Mouse (Mus musculus) CH12.LX (cell line): ENCODE measurements around the gene Ntm. TPM values are rescaled to one million over a fixed set of nuclear protein-coding genes. Genes with fewer than 3 reads are reported as not detected.

Experiments
- DNase-seq: peaks from one replicate; pipeline ENCODE4 v3.0.0-alpha.2; 2013; ENCODE audit errors: extremely low read depth
- H3K27ac ChIP-seq: 2 replicates; pipeline ENCODE4 v1.5.1; 2012; ENCODE audit warnings: low read depth, mild to moderate bottlenecking, control low read depth, moderate library complexity; ENCODE audit not compliant: insufficient read depth
- H3K27me3 ChIP-seq: replicated peaks from 2 replicates; pipeline ENCODE3; 2012; ENCODE audit warnings: inconsistent platforms
- H3K36me3 ChIP-seq, 2 experiments: replicated peaks in 1 of 2; 2 replicates each; pipeline versions ENCODE3 to v1.6.1; 2012; ENCODE audit warnings: inconsistent platforms in 1 of 2, low read length in 1 of 2, mild to moderate bottlenecking in 1 of 2, mixed read lengths in 1 of 2, moderate library complexity in 1 of 2; ENCODE audit not compliant: control insufficient read depth in 1 of 2, insufficient read depth in 1 of 2
- H3K4me1 ChIP-seq, 2 experiments: 2 replicates each; pipeline ENCODE4 v1.6.1; 2012; ENCODE audit warnings: inconsistent platforms in 1 of 2, moderate library complexity in 1 of 2; ENCODE audit not compliant: insufficient read depth in 2 of 2, control insufficient read depth in 1 of 2
- H3K4me2 ChIP-seq: 2 replicates; pipeline ENCODE4 v1.6.1; 2012; ENCODE audit warnings: low read depth, mild to moderate bottlenecking, control low read depth; ENCODE audit not compliant: poor library complexity, insufficient read depth, severe bottlenecking
- H3K4me3 ChIP-seq, 3 experiments: fragments of 150-350 bp in 1 of 3; sonication (generic) in 1 of 3; replicated peaks in 1 of 3; 2 replicates each; pipeline versions ENCODE3 to v1.5.1; 2011 to 2012; ENCODE audit warnings: low read depth in 2 of 3, low read length in 2 of 3, mild to moderate bottlenecking in 2 of 3, moderate library complexity in 2 of 3, control low read depth in 1 of 3, improper control_type of control experiment in 1 of 3, inconsistent platforms in 1 of 3, mixed read lengths in 1 of 3; ENCODE audit not compliant: poor library complexity in 1 of 3
- H3K79me2 ChIP-seq: replicated peaks from 2 replicates; pipeline ENCODE4 v1.6.1; 2012; ENCODE audit warnings: mild to moderate bottlenecking, moderate library complexity; ENCODE audit not compliant: control insufficient read depth, poor library complexity, insufficient read depth, severe bottlenecking; ENCODE audit errors: extremely low read depth
- H3K9ac ChIP-seq: 2 replicates; pipeline ENCODE4 v1.6.1; 2012; ENCODE audit warnings: low read depth, mild to moderate bottlenecking, control low read depth, moderate library complexity; ENCODE audit not compliant: insufficient read depth
- H3K9me3 ChIP-seq: replicated peaks from 2 replicates; pipeline ENCODE3; 2012; ENCODE audit warnings: low read length, inconsistent platforms, mixed read lengths
- BHLHE40 ChIP-seq: IDR thresholded peaks from 2 replicates; pipeline ENCODE4 v1.6.1; 2011; ENCODE audit warnings: mild to moderate bottlenecking, low read depth, low read length, improper control_type of control experiment
- CHD1 ChIP-seq: IDR thresholded peaks from 2 replicates; pipeline ENCODE4 v1.6.1; 2012; ENCODE audit warnings: low read depth, low read length, improper control_type of control experiment, inconsistent platforms
- CHD2 ChIP-seq: IDR thresholded peaks from 2 replicates; pipeline ENCODE4 v1.6.1; 2011; ENCODE audit warnings: low read length, improper control_type of control experiment
- CTCF ChIP-seq, 2 experiments: IDR thresholded peaks in 1 of 2; conservative IDR thresholded peaks in 1 of 2; 2 replicates each; pipeline ENCODE4 v1.5.1; 2011 to 2012; ENCODE audit warnings: low read depth in 2 of 2, low read length in 2 of 2, improper control_type of control experiment in 1 of 2, inconsistent platforms in 1 of 2, mild to moderate bottlenecking in 1 of 2, moderate library complexity in 1 of 2
- ELF1 ChIP-seq: IDR thresholded peaks from 2 replicates; pipeline ENCODE4 v1.6.1; 2014; ENCODE audit warnings: low read depth, mild to moderate bottlenecking, inconsistent platforms, low read length, improper control_type of control experiment
- ETS1 ChIP-seq: conservative IDR thresholded peaks from 2 replicates; pipeline ENCODE4 v1.6.1; 2012; ENCODE audit warnings: low read depth, mild to moderate bottlenecking, inconsistent platforms, low read length, improper control_type of control experiment, moderate library complexity
- HCFC1 ChIP-seq: IDR thresholded peaks from 2 replicates; pipeline ENCODE4 v1.6.1; 2012; ENCODE audit warnings: low read depth, mild to moderate bottlenecking, inconsistent platforms, low read length, improper control_type of control experiment
- IRF4 ChIP-seq: IDR thresholded peaks from 2 replicates; pipeline ENCODE4 v1.6.1; 2014; ENCODE audit warnings: low read depth, mild to moderate bottlenecking, inconsistent platforms, low read length, improper control_type of control experiment
- KAT2A ChIP-seq: IDR thresholded peaks from 2 replicates; pipeline ENCODE4 v1.6.1; 2012; ENCODE audit warnings: low read length, improper control_type of control experiment, inconsistent platforms; ENCODE audit not compliant: insufficient replicate concordance
- MAFK ChIP-seq: IDR thresholded peaks from 2 replicates; pipeline ENCODE4 v1.6.1; 2011; ENCODE audit warnings: low read length, improper control_type of control experiment; ENCODE audit not compliant: insufficient replicate concordance
- MAZ ChIP-seq: IDR thresholded peaks from 2 replicates; pipeline ENCODE4 v1.6.1; 2012; ENCODE audit warnings: low read depth, mild to moderate bottlenecking, inconsistent platforms, low read length, improper control_type of control experiment, moderate library complexity
- MEF2A ChIP-seq: IDR thresholded peaks from 2 replicates; pipeline ENCODE4 v1.6.1; 2014; ENCODE audit warnings: low read depth, mild to moderate bottlenecking, inconsistent platforms, low read length, improper control_type of control experiment, borderline replicate concordance
- POLR2A ChIP-seq: IDR thresholded peaks from 2 replicates; pipeline ENCODE4 v1.6.1; 2011; ENCODE audit warnings: low read depth, mild to moderate bottlenecking, improper control_type of control experiment, low read length
- POLR2AphosphoS2 ChIP-seq: IDR thresholded peaks from 2 replicates; pipeline ENCODE4 v1.6.1; 2011; ENCODE audit warnings: low read depth, low read length, improper control_type of control experiment
- RAD21 ChIP-seq: IDR thresholded peaks from 2 replicates; pipeline ENCODE4 v1.6.1; 2011; ENCODE audit warnings: low read depth, mild to moderate bottlenecking, low read length, improper control_type of control experiment, moderate library complexity
- SIN3A ChIP-seq: IDR thresholded peaks from 2 replicates; pipeline ENCODE4 v1.6.1; 2012; ENCODE audit warnings: low read length, improper control_type of control experiment, inconsistent platforms
- SMC3 ChIP-seq: IDR thresholded peaks from 2 replicates; pipeline ENCODE4 v1.6.1; 2011; ENCODE audit warnings: low read depth, low read length, improper control_type of control experiment
- USF1 ChIP-seq: IDR thresholded peaks from 2 replicates; pipeline ENCODE4 v1.6.1; 2014; ENCODE audit warnings: low read depth, mild to moderate bottlenecking, inconsistent platforms, low read length, improper control_type of control experiment
- ZKSCAN1 ChIP-seq: IDR thresholded peaks from 2 replicates; pipeline ENCODE4 v1.6.1; 2012; ENCODE audit warnings: low read depth, inconsistent platforms, low read length, improper control_type of control experiment, borderline replicate concordance
- ZMIZ1 ChIP-seq: IDR thresholded peaks from 2 replicates; pipeline ENCODE4 v1.6.1; 2012; ENCODE audit warnings: low read depth, mild to moderate bottlenecking, inconsistent platforms, low read length, improper control_type of control experiment
- ZNF384 ChIP-seq: IDR thresholded peaks from 2 replicates; pipeline ENCODE4 v1.6.1; 2012; ENCODE audit warnings: low read depth, low read length, improper control_type of control experiment, inconsistent platforms
- dilution Hi-C: fragments of 300-500 bp; cut with MboI; formaldehyde crosslinking; loops from 2 replicates; pipeline ENCODE4 v1.14.3; 2020; ENCODE audit warnings: low sequenced_read_pairs; ENCODE audit not compliant: extremely low pct_unique_long_range_greater_than_20kb, extremely low pct_ligation_motif_present
- in situ Hi-C: fragments of 300-500 bp; cut with MboI; formaldehyde crosslinking; loops from 3 replicates; pipeline ENCODE4 v1.14.3; 2019; ENCODE audit warnings: low sequenced_read_pairs, low pct_ligation_motif_present, low pct_unique_long_range_greater_than_20kb, mixed read lengths
- polyA plus RNA-seq: library from polyadenylated mRNA; unstranded; fragments of >175 nt; gene quantifications from 2 replicates; pipeline ENCODE4 v1.2.1, GENCODE M21; 2012; ENCODE audit warnings: low read depth; ENCODE audit not compliant: insufficient read length
- total RNA-seq, 2 experiments: library from RNA; depleted of rRNA; stranded (reverse); fragments of 300-350 nt in 1 of 2; fragments of >200 nt in 1 of 2; gene quantifications; 2 replicates each; pipeline ENCODE4 v1.2.3; 2012 to 2014

The Ntm gene
- total and polyA plus RNA-seq, 3 experiments, result not detected

DNA sequence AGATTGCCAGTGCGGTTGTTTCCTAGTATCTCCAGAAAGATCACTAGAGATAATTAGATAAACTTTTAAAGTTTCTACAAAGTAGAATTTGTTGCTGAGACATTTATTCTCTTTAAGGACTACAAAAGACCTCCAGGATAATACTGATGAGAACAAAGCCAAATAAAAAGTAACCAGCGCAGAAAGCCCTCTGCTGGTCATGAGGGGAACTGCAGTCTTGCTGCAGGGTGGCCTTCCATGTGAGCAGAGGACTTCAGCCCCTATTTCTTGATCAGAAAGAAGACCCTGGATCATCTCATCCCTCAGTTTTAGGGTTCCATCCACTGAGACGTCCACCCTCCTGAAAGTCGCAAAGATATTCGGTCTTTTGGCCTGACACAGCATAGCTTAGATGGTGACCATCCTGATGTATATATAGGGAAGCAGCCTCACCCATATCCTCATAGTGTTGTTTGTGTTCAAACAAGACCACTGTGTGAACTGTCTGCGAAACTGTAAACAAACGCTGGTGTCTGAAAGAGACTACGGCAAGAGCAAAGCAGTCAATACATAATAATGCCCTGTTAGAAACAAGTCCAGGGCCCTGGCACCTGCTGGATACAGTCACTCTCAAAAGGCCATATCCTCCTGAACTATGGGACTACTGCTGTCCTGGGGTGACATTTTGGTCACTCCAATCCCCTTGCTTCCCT is 553.6 kb downstream of the Ntm start:
- Histone ChIP-seq H3K9ac (no peak overlapping the region), H3K4me3 (no peak overlapping the region), H3K27me3 (no peaks in the 10 kb centered on the region), H3K9me3 (peaks cover 70% of the 10 kb centered on the region), H3K27ac (no peak overlapping the region), H3K36me3 (no peaks in the 10 kb centered on the region), H3K79me2 (no peaks in the 10 kb centered on the region), H3K4me1 (no peaks in the 10 kb centered on the region), H3K4me2 (no peak overlapping the region)
- dilution Hi-C loops (no loop called here), in situ Hi-C loops (no loop called here)
- TF ChIP-seq ETS1, result no peak
- TF ChIP-seq BHLHE40, result no peak
- no peak for TF ChIP-seq IRF4
- no peak for TF ChIP-seq SMC3
- peak; percentile 32 to 44; a peak in 2 of 4 replicates for TF ChIP-seq CTCF (conservative IDR thresholded peaks at IDR 0.05 in 1 of 2, IDR thresholded peaks at IDR 0.05 in 1 of 2; ENCODE audit: low read depth in 2 of 2, low read length in 2 of 2)
- no peak for TF ChIP-seq MAZ
- no peak for TF ChIP-seq SIN3A
- peak; percentile 1 for DNase-seq

GRCm38 (mm10) chr9:29407954-29408353 is 555.0 kb downstream of the Ntm start:
- no peak overlapping the region for H3K9ac ChIP-seq
- H3K4me1 ChIP-seq, result no peaks in the 10 kb centered on the region
- no peak overlapping the region for H3K4me3 ChIP-seq
- no peak for DNase-seq
- H3K27ac ChIP-seq, result no peak overlapping the region
- dilution Hi-C loops (no loop called here), in situ Hi-C loops (no loop called here)
- H3K4me2 ChIP-seq, result no peak overlapping the region
- TF ChIP-seq POLR2A, result no peak
- no peak for TF ChIP-seq ZNF384
- no peak for TF ChIP-seq ELF1
- TF ChIP-seq MEF2A, result no peak
- TF ChIP-seq KAT2A, result no peak
- TF ChIP-seq ZMIZ1, result no peak
- TF ChIP-seq IRF4, result no peak
- TF ChIP-seq MAFK, result no peak
- TF ChIP-seq SIN3A, result no peak
- H3K79me2 ChIP-seq, result no peaks in the 10 kb centered on the region
- peaks cover 64% of the 10 kb centered on the region for H3K9me3 ChIP-seq
- no peaks in the 10 kb centered on the region for H3K27me3 ChIP-seq
- H3K36me3 ChIP-seq, result no peaks in the 10 kb centered on the region

DNA sequence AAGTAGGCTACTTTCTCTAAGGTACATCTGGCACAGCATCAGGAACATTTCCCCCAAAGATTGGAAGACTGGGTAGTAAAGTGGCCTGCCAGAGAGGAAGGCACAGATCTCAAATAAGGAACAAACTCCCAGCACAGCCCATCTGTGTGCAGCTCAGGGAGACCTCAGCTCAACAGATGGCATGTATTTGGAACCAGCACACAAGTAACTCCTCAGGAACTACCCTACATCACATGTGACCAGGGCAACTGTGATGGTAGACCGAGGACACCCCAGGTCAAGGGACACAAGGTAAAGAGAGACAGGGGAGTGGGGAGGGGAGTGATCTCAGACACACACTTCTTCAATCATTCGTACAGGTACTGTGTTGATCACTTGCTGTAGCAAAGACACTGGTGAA is 556.0 kb downstream of the Ntm start:
- DNase-seq, result no peak
- Histone ChIP-seq H3K27me3 (no peaks in the 10 kb centered on the region), H3K4me1 (no peaks in the 10 kb centered on the region), H3K9ac (no peak overlapping the region), H3K4me2 (no peak overlapping the region), H3K36me3 (no peaks in the 10 kb centered on the region), H3K79me2 (no peaks in the 10 kb centered on the region), H3K4me3 (no peak overlapping the region), H3K27ac (no peak overlapping the region), H3K9me3 (peaks cover 63% of the 10 kb centered on the region)
- in situ Hi-C loops, result no loop called here
- TF ChIP-seq POLR2A (no peak), MEF2A (no peak), SMC3 (no peak), RAD21 (no peak), MAFK (no peak), ZNF384 (no peak), KAT2A (no peak), USF1 (no peak), CTCF (conservative IDR thresholded peaks at IDR 0.05 in 1 of 2, IDR thresholded peaks at IDR 0.05 in 1 of 2; ENCODE audit: low read depth in 2 of 2, low read length in 2 of 2) (no peak), HCFC1 (no peak), BHLHE40 (no peak), ETS1 (no peak), ZMIZ1 (no peak), CHD2 (no peak), CHD1 (no peak), IRF4 (no peak), MAZ (no peak), POLR2AphosphoS2 (no peak), ZKSCAN1 (no peak)
- dilution Hi-C loops, result no loop called here
